Mouse (Mus musculus): ENCODE data around the gene Mcoln2. TPM values are rescaled to one million over a fixed set of nuclear protein-coding genes. Genes with fewer than 3 reads are reported as not detected.

Gene Mcoln2
- total and polyA plus RNA-seq, 3 experiments = 0.10 to 0.42 TPM; not detected in 1

GRCm38 (mm10) chr3:146140276-146140675, 9.4 kb upstream of the Mcoln2 start:
- no peaks in the 10 kb centered on the region; a peak in 1 of 4 replicates for H3K27me3 ChIP-seq (ENCODE audit: control insufficient read depth in 1 of 2, insufficient read depth in 2 of 2, low read length in 2 of 2)
- H3K36me3 ChIP-seq (ENCODE audit: control insufficient read depth in 1 of 2, insufficient read depth in 2 of 2, low read length in 2 of 2) = no peaks in the 10 kb centered on the region
- no peak for TF ChIP-seq ZNF384 (IDR thresholded peaks at IDR 0.05; ENCODE audit: low read depth, low read length)
- H3K79me2 ChIP-seq (ENCODE audit: control insufficient read depth, insufficient read depth, low read length, poor library complexity) = no peaks in the 10 kb centered on the region
- no peak overlapping the region for H3K4me3 ChIP-seq (ENCODE audit: control insufficient read depth in 1 of 2, insufficient read depth in 1 of 2, low read depth in 2 of 2, low read length in 2 of 2)
- H3K27ac ChIP-seq (ENCODE audit: control insufficient read depth, low read depth, low read length) = no peak overlapping the region
- no peaks in the 10 kb centered on the region for H3K4me1 ChIP-seq (ENCODE audit: control insufficient read depth in 1 of 2, insufficient read depth in 2 of 2, low read length in 2 of 2)
- no peaks in the 10 kb centered on the region for H3K9me3 ChIP-seq (replicated peaks; ENCODE audit: insufficient read depth, low read length)
- H3K9ac ChIP-seq (ENCODE audit: control insufficient read depth, low read depth, low read length, poor library complexity, severe bottlenecking) = no peak overlapping the region
- DNase-seq (ENCODE audit: low read depth, low spot score) = no peak

GRCm38 (mm10) chr3:146142523-146142922, 7.1 kb upstream of the Mcoln2 start:
- Histone ChIP-seq H3K4me3 (ENCODE audit: control insufficient read depth in 1 of 2, insufficient read depth in 1 of 2, low read depth in 2 of 2, low read length in 2 of 2) (no peak overlapping the region), H3K9me3 (replicated peaks; ENCODE audit: insufficient read depth, low read length) (no peaks in the 10 kb centered on the region), H3K36me3 (ENCODE audit: control insufficient read depth in 1 of 2, insufficient read depth in 2 of 2, low read length in 2 of 2) (peaks cover 0 to 2% of the 10 kb centered on the region in 2 experiments; a peak in 2 of 4 replicates), H3K9ac (ENCODE audit: control insufficient read depth, low read depth, low read length, poor library complexity, severe bottlenecking) (no peak overlapping the region), H3K27ac (ENCODE audit: control insufficient read depth, low read depth, low read length) (no peak overlapping the region), H3K79me2 (ENCODE audit: control insufficient read depth, insufficient read depth, low read length, poor library complexity) (no peaks in the 10 kb centered on the region), H3K4me1 (ENCODE audit: control insufficient read depth in 1 of 2, insufficient read depth in 2 of 2, low read length in 2 of 2) (peaks cover 6 to 7% of the 10 kb centered on the region in 2 experiments), H3K27me3 (ENCODE audit: control insufficient read depth in 1 of 2, insufficient read depth in 2 of 2, low read length in 2 of 2) (no peaks in the 10 kb centered on the region; a peak in 1 of 4 replicates)
- TF ChIP-seq MYC (IDR thresholded peaks at IDR 0.05; ENCODE audit: low read depth, low read length) = no peak
- no peak for TF ChIP-seq MYB (IDR thresholded peaks at IDR 0.05; ENCODE audit: low read depth, low read length)
- TF ChIP-seq MAFK (IDR thresholded peaks at IDR 0.05; ENCODE audit: borderline replicate concordance, low read depth, low read length) = no peak
- no peak for TF ChIP-seq POLR2A (IDR thresholded peaks at IDR 0.05; ENCODE audit: control insufficient read depth in 1 of 2, insufficient read depth in 1 of 2, low read depth in 1 of 2, low read length in 2 of 2, poor library complexity in 1 of 2)
- TF ChIP-seq RAD21 (IDR thresholded peaks at IDR 0.05; ENCODE audit: low read depth, low read length) = no peak
- TF ChIP-seq CHD2 (IDR thresholded peaks at IDR 0.05; ENCODE audit: low read length) = no peak
- no peak for TF ChIP-seq KAT2A (conservative IDR thresholded peaks at IDR 0.05; ENCODE audit: low read depth, low read length)
- TF ChIP-seq USF1 (IDR thresholded peaks at IDR 0.05; ENCODE audit: low read depth, low read length) = no peak
- no peak for TF ChIP-seq TAL1 (IDR thresholded peaks at IDR 0.05; ENCODE audit: low read length)
- TF ChIP-seq CHD1 (IDR thresholded peaks at IDR 0.05; ENCODE audit: low read depth, low read length) = no peak
- no peak for TF ChIP-seq UBTF (IDR thresholded peaks at IDR 0.05; ENCODE audit: borderline replicate concordance, insufficient read depth, low read depth, low read length)
- no peak for TF ChIP-seq POLR2AphosphoS2 (IDR thresholded peaks at IDR 0.05; ENCODE audit: low read length)
- TF ChIP-seq TBP (IDR thresholded peaks at IDR 0.05; ENCODE audit: low read depth, low read length) = no peak
- no peak for TF ChIP-seq SIN3A (IDR thresholded peaks at IDR 0.05; ENCODE audit: low read length)
- no peak for TF ChIP-seq NELFE (IDR thresholded peaks at IDR 0.05; ENCODE audit: low read depth, low read length)
- no peak for TF ChIP-seq TCF12 (IDR thresholded peaks at IDR 0.05; ENCODE audit: low read depth, low read length)
- no peak for DNase-seq (ENCODE audit: low read depth, low spot score)
